Mouse (Mus musculus) retina, embryonic 14.5 days (tissue): ENCODE measurements around the gene Ift80.
"Not testable (repeated sequence)": the region's sequence is repeated elsewhere in the genome, so short reads cannot be mapped to it uniquely, and the experiment has no call there.

Experiments used
- DNase-seq: peaks from one replicate; pipeline ENCODE4 v3.0.0-alpha.2; 2015; ENCODE audit warnings: low spot score

Gene Ift80

GRCm38 (mm10) chr3:69004437-69005337, at the start of gene Ift80, which contains the start of gene Smc4:
Gene Ift80 (minus strand): TSS chr3:69004570.
Gene Smc4 (plus strand): TSS chr3:69004738.
- peak; percentile 99 for DNase-seq

DNA sequence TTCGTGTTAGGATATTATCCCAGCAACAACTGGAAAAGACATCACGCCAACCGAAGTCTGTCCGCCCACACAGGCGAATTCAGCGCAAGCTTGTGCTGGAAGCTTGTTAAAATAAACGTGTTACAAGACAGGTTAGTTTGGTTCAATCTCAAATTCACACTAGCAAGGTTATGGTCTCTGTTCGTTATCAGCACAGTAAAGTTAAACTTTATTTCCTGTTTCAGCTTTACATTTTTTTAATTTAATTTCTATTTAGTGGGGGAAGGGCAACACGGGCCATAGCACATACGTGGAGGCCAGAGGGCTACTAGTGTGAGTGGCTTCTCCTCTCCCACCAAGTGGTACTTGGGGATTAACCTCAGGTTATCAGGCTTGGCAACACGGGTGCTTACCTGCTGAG, 47.5 kb upstream of the Ift80 start:
- no peak for DNase-seq

- DNase-seq, result no peak
Measured at GRCm38 (mm10) chr3:69049011-69049410, 44.6 kb upstream of the Ift80 start.

DNA sequence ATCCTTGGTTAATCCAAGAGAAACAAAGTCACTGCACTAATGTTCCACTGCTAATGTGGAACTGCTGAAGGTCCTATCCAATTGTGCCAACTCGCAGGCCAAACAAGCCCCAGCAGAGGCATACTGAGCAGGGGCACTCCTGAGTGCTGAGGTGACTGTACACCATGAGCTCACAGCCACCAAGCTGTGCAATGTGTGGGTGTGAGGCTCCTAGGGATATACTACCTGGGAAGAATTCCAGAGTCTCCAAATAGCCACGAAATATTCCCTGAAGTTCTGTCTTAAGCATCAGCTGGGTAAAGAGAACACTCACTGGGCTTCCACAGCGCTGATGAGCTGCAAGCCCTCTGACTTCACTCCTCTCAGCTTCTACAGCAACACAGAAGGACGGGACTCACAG, 43.3 kb upstream of the Ift80 start:
- DNase-seq, result no peak

- DNase-seq, result no peak
Measured at GRCm38 (mm10) chr3:69046509-69046908, 42.1 kb upstream of the Ift80 start.

- DNase-seq, result peak; percentile 45
Measured at GRCm38 (mm10) chr3:69045750-69046149, 41.4 kb upstream of the Ift80 start.

- DNase-seq, result no peak
Measured at GRCm38 (mm10) chr3:69045400-69045703, 41.0 kb upstream of the Ift80 start.

DNA sequence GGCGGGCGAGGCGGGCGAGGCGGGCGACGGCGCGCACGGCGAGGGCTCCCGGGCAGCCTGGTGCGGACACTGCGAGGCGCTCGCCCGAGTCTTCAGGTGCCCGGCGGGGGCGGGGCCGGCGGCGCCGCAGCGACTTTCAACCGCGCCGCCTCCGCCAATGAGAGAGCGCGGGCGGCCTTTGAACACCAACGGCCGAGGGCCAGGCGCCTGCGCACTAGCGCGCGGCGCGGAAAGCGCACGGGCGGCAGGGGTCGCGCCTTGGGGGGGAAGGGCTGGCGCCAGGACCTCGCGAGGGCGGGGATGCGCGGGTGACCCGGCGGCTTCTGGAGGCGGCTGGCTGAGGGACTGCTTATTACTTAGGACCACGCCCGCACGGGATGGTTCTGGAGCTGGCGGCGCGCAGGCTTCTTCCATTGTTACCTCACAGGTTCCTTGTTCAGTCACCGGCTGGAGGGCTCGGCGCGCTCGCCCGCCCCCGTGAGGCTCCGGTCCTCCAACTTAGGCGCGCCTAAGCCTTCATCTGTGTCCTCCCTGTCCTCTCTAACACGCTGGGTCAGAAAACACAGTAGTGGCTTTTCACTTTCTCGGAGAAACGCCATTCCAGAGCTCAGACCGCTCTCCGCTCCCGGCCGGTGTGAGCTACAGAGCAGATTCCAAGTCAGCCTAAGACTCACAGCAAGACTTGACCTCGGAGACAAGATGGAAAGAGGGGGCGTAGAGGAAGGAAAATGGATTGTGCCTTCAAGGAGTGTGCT, 40.5 kb upstream of the Ift80 start, which contains the start of gene Trim59:
Gene Trim59, minus strand, starts transcription at position 111 of the 755 bp plus-strand sequence.
- DNase-seq, result peak; percentile 98

DNA sequence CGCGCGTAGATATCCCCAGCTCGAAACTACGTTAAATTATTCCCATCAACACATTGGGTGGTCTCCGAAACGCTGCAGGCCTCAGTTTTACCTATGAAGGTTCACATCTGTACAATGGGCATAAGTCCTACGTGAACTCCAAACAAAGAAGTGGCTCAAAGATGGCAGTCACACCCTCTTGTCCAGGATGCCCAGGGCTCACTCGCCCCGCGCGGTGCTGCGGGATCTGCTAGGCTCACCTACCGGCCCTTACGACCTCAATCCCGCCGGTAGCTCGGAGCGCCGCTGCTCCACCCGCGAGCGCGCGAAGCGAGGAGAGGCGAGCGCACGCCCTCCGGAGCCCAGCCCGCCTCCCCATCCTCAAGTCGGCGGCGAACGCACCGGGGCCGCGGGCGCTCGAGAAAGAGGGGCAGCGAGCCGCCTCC, 39.8 kb upstream of the Ift80 start:
- peak; percentile 69 for DNase-seq

GRCm38 (mm10) chr3:69041298-69041697, 36.9 kb upstream of the Ift80 start:
- DNase-seq, result no peak

DNA sequence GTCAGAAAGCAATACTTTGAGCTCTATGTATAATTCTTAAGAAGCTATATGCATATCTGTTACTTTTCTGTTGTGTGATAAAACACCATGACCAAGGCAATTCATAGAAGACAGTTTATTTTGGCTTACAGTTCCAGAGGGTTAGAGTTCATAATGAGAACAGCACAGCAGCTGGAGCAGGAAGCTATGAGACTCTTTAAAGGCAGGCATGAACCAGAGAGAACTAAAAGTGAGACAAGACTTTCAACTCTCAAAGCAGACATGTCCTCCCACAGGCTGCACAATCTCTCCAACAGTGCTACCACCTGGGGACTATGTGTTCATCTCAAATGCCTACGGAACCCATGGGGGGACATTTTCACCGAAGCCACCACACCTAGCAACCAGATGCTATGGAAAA, 35.7 kb upstream of the Ift80 start:
- DNase-seq, result no peak

DNA sequence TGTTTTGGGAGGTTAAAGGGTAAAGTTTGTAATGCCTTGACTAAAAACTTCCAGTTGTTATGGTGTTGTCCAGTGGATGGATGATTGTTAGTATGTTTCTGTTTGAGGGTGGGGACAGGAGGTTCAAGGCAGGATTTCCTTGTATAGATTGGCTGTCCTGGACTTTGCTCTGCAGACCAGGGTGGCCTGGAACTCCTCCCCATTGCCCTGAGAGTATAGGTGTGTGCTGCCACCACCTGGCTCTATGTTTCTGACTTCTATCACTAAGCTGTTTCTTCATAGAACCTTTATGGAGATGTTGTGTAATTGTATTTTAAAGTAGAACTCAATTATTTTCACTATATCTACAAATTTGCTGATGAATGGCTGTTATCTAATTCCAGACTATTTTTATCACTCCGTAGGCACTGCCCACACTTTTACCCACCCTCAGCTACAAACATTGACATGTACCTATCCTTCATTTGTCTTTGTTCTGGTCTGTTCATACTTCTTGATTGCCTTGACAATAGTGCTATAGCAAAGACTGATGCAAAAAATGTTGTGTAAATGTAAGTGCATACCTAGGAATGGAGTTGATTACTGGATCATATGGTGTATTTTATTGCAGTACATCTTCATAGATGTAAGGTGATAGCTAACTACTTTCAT, 21.9 kb upstream of the Ift80 start:
- no peak for DNase-seq

- no peak for DNase-seq
Measured at GRCm38 (mm10) chr3:69020764-69021163, 16.4 kb upstream of the Ift80 start.

DNA sequence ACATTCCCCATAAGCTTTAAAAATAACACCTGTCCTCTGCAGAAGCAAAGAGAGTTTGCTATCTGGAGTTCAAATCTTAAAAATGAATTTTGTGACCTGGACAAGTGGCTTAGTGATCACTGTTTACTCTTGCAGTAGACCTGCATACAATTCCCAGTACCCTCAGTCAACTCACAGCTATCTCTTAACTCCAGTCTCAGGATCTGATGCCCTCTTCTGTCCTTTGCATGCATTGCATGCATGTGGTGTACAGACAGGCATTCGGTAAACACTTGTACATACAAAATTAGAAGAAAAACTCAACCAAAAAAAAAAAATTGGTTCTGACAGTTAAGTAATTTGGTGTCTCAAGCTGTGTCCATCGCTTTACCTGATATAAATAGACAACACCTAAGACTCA, 15.9 kb upstream of the Ift80 start:
- DNase-seq, result no peak

DNA sequence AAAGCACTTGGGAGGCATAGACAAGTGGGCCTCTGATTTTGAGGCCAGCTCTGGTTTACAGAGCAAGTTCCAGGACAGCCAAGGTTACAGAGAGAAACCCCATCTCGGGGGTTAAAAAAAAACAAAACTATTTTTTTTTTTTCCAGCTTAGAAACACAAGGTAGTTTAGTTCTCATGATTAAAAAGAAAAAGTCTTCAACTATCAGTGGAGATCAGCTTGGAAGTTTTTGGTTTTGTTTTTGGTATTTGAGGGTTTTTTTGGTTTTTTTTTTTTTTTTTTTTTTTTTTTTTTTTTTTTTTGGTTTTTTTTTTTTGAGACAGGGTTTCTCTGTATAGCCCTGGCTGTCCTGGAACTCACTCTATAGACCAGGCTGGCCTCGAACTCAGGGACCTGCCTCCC, 14.3 kb upstream of the Ift80 start:
- not testable (repeated sequence) for DNase-seq

GRCm38 (mm10) chr3:69017181-69017580, 12.8 kb upstream of the Ift80 start:
- no peak for DNase-seq

- DNase-seq, result no peak
Measured at GRCm38 (mm10) chr3:69008873-69009272, 4.5 kb upstream of the Ift80 start.

DNA sequence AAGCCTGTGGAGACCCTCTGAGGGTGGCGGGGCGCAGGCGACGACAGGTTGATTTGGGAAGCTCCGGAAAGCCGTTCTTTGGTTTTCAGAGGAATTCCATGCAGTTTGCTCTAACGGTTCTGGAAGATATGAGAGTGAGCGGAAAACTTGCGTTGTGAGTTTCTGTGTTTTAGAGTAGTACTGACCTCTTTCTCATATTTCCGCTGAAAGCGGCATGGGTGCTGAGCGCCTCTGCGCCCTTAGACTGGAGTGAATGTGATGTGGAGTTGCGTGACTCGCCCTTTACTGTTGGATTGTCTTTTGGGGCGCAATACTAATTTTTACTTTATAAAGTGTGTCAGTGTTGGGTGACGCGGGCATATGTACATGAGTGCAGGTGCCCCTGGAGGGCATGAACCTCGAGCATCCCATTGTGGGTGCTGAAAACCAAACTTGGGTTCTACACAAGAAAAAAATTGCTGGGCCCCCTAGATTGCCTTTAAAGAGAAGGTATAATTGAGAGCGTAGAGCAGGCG, 1.9 kb upstream of the Ift80 start:
- DNase-seq, result no peak

DNA sequence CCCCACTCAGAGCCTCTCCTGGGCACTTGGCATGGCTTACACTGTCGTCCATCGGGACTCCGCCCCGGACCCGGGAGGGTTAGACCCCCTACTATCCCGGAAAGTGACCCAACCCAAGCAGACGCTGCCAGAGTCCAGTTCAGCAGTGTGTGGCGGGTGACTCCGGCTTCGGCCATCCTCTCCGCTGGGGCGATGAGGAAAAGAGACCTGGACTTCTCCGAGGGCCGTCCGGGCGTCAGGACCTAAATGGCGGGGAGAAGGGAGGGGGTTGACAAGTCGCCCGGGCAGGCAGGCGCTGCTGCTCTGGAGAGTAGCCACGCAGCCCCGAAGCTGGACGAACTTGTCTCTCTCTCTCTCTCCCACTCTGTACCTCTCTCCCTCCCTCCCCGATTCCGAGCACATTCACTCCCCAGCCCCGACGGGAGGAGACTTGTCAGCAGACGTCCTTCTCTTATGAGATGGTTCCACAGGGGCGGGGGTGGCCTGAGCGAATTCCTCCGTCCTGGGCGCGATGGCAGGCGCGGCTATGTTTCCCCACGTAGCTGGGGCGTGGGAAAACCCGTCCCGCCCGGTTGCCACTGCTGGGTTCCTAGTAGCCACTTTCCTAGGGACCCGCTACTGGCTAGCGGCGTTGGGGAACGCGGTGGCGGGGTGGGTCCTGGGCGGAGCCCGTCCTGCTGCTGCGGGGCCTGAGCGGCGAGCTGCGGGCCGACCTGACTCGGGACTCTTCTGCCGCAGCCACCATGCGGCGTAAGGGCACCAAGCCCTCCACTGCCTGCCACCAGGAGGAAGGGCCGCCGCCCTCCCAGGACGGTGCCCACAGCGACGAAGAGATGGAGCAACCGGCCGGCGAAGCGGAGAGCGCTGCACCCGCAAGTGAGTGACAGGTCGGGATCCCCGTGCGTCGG, 1.2 kb upstream of the Ift80 start:
- DNase-seq, result peak; percentile 63

DNA sequence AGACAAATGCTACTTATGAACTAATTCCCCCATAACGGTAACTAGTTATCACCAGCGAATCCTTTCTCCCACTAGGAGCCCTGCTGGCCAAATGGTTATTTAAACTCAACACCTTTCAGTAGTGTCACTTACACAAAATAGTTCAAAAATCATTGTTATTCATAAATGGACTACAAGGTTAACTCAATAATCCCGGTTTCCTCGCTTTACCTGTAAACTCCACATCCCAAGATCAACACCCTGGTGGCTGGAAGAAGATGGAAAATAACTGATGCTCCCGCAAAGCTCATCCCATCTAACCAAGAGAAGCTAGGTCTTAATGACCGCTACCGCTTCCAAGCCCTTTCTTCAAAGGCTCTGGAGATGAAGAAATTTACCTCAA, 324 bp downstream of the Ift80 start:
- DNase-seq, result no peak

DNA sequence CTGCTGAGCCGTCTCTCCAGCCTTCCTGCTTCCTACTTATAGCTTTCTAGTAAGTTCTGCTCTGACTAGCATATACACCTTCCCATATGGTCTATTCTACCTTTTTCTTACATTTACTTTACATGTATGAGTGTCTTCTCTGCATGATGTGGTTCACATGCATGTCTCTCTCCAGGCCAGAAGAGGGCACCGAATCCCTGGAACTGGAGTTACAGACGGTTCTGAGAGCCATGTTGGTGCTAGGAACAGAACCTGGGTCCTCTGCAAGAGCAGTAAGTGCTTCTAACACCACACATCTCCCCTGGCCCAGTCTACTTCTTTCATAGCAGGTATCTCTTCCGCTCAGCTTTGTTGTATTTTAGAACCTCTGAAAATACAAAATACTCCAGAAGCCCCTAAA, 1.6 kb downstream of the Ift80 start:
- no peak for DNase-seq
